ENCODE assay signal across 21 mouse cellular contexts in genomic region chr9:95541208-95541607, GRCm38 (mm10). TPM values are rescaled to one million over a fixed set of nuclear protein-coding genes. Genes with fewer than 3 reads are reported as not detected.
DNase-seq lines count a peak whose midpoint lies in the region; ATAC-seq and TF ChIP-seq lines count a peak whose summit lies in the region.
"Had no signal": no experiment of that assay in that cellular context is flagged by ENCODE, and none has a peak within 500 bp of the region (broad histone marks: within the 10 kb centered on the region; RNA-seq: fewer than 3 reads in every experiment).

No protein-coding gene starts in this region.

- H3K4me1 ChIP-seq in midbrain, embryonic 14.5 days (ENCODE audit: control insufficient read depth, insufficient read depth, low read length): no peaks in the 10 kb centered on the region
- H3K4me1 ChIP-seq in midbrain, embryonic 13.5 days (replicated peaks): no peaks in the 10 kb centered on the region
- peaks cover 12% of the 10 kb centered on the region for H3K4me1 ChIP-seq in liver, embryonic 12.5 days
- H3K4me1 ChIP-seq in liver, postnatal 0 days (ENCODE audit: insufficient read depth): peaks cover 12% of the 10 kb centered on the region; the same call in 1 of the 2 replicates
- H3K4me1 ChIP-seq: embryonic facial prominence, embryonic 10.5 days; embryonic facial prominence, embryonic 13.5 days; forebrain, embryonic 12.5 days; forebrain, embryonic 15.5 days; heart, embryonic 12.5 days; heart, embryonic 15.5 days; hindbrain, embryonic 10.5 days had no signal

- H3K36me3 ChIP-seq in midbrain, embryonic 14.5 days (ENCODE audit: control insufficient read depth, insufficient read depth, low read length): no peaks in the 10 kb centered on the region
- no peaks in the 10 kb centered on the region for H3K36me3 ChIP-seq in midbrain, embryonic 13.5 days
- no peaks in the 10 kb centered on the region for H3K36me3 ChIP-seq in liver, embryonic 12.5 days
- no peaks in the 10 kb centered on the region for H3K36me3 ChIP-seq in liver, postnatal 0 days (replicated peaks; ENCODE audit: insufficient read depth, low read length)
- H3K36me3 ChIP-seq: embryonic facial prominence, embryonic 10.5 days; embryonic facial prominence, embryonic 13.5 days; forebrain, embryonic 12.5 days; forebrain, embryonic 15.5 days; G1E; heart, embryonic 12.5 days; heart, embryonic 15.5 days; hindbrain, embryonic 10.5 days; hindbrain, embryonic 13.5 days had no signal

- TF ChIP-seq EP300 in liver, postnatal 0 days (IDR thresholded peaks at IDR 0.05; ENCODE audit: low read depth): no peak

- no peak overlapping the region for H3K4me2 ChIP-seq in midbrain, embryonic 14.5 days (ENCODE audit: low read length)
- no peak overlapping the region for H3K4me2 ChIP-seq in midbrain, embryonic 13.5 days (replicated peaks)
- H3K4me2 ChIP-seq in liver, embryonic 12.5 days: no peak overlapping the region
- H3K4me2 ChIP-seq in liver, postnatal 0 days (ENCODE audit: low read depth, low read length): no peak overlapping the region
- H3K4me2 ChIP-seq: embryonic facial prominence, embryonic 13.5 days; forebrain, embryonic 12.5 days; forebrain, embryonic 15.5 days; heart, embryonic 12.5 days; heart, embryonic 15.5 days; hindbrain, embryonic 13.5 days had no signal

- H3K9me3 ChIP-seq in midbrain, embryonic 14.5 days (ENCODE audit: control insufficient read depth, low read length): no peaks in the 10 kb centered on the region
- H3K9me3 ChIP-seq in midbrain, embryonic 13.5 days: no peaks in the 10 kb centered on the region
- no peaks in the 10 kb centered on the region for H3K9me3 ChIP-seq in liver, embryonic 12.5 days (replicated peaks)
- H3K9me3 ChIP-seq in liver, postnatal 0 days (ENCODE audit: low read length): no peaks in the 10 kb centered on the region
- H3K9me3 ChIP-seq: embryonic facial prominence, embryonic 10.5 days; embryonic facial prominence, embryonic 13.5 days; forebrain, embryonic 12.5 days; forebrain, embryonic 15.5 days; heart, embryonic 12.5 days; heart, embryonic 15.5 days; hindbrain, embryonic 10.5 days; hindbrain, embryonic 13.5 days had no signal

- no peak overlapping the region for H3K9ac ChIP-seq in midbrain, embryonic 14.5 days (replicated peaks; ENCODE audit: low read length)
- H3K9ac ChIP-seq in midbrain, embryonic 13.5 days (replicated peaks): no peak overlapping the region
- no peak overlapping the region for H3K9ac ChIP-seq in liver, embryonic 12.5 days
- H3K9ac ChIP-seq in liver, postnatal 0 days (replicated peaks): no peak overlapping the region
- H3K9ac ChIP-seq: embryonic facial prominence, embryonic 13.5 days; forebrain, embryonic 12.5 days; forebrain, embryonic 15.5 days; heart, embryonic 12.5 days; heart, embryonic 15.5 days had no signal

- H3K4me3 ChIP-seq in midbrain, embryonic 14.5 days (replicated peaks; ENCODE audit: low read depth, low read length): no peak overlapping the region
- H3K4me3 ChIP-seq in midbrain, embryonic 13.5 days (replicated peaks): no peak overlapping the region
- H3K4me3 ChIP-seq in liver, embryonic 12.5 days: no peak overlapping the region
- H3K4me3 ChIP-seq in liver, postnatal 0 days (ENCODE audit: low read depth, low read length): no peak overlapping the region
- H3K4me3 ChIP-seq: embryonic facial prominence, embryonic 10.5 days; embryonic facial prominence, embryonic 13.5 days; erythroblast, embryonic 14.5 days; forebrain, embryonic 12.5 days; forebrain, embryonic 15.5 days; heart, embryonic 12.5 days; heart, embryonic 15.5 days; hindbrain, embryonic 10.5 days; hindbrain, embryonic 13.5 days had no signal

- no peak overlapping the region for H3K27ac ChIP-seq in midbrain, embryonic 14.5 days (replicated peaks; ENCODE audit: low read depth, low read length)
- H3K27ac ChIP-seq in midbrain, embryonic 13.5 days: no peak overlapping the region
- peak overlapping the region; percentile 30; the same call in 1 of the 2 replicates for H3K27ac ChIP-seq in liver, embryonic 12.5 days
- H3K27ac ChIP-seq in liver, postnatal 0 days (ENCODE audit: low read depth): peak overlapping the region; percentile 50
- H3K27ac ChIP-seq: embryonic facial prominence, embryonic 10.5 days; embryonic facial prominence, embryonic 13.5 days; forebrain, embryonic 12.5 days; forebrain, embryonic 15.5 days; heart, embryonic 15.5 days; hindbrain, embryonic 10.5 days had no signal

- DNase-seq in midbrain, embryonic 14.5 days: peak; percentile 24
- peak; percentile 55 for DNase-seq in retina, postnatal 1 day
- no peak for DNase-seq in retina, embryonic 14.5 days (ENCODE audit: low spot score)
- no peak for DNase-seq in liver, postnatal 0 days
- no peak for DNase-seq in left cerebral cortex, postnatal 10 days (ENCODE audit: extremely low spot score in 1 of 2, low spot score in 2 of 2)
- no peak for DNase-seq in adrenal gland, postnatal 10 days
- DNase-seq: gastrocnemius, postnatal 25 days had no signal

- ATAC-seq in midbrain, embryonic 14.5 days (ENCODE audit: low FRiP score, low TSS enrichment): peak; percentile 34; the same call in 1 of the 2 replicates
- no peak for ATAC-seq in midbrain, embryonic 13.5 days
- no peak for ATAC-seq in liver, embryonic 12.5 days
- ATAC-seq in liver, postnatal 0 days: no peak
- ATAC-seq: forebrain, embryonic 15.5 days; hindbrain, embryonic 16.5 days had no signal

- no peak for TF ChIP-seq CTCF in liver, postnatal 0 days (IDR thresholded peaks at IDR 0.05; ENCODE audit: low read depth)

- intact Hi-C loops in left cerebral cortex, postnatal 10 days (cut with DNase I): no loop called here

- H3K27me3 ChIP-seq in midbrain, embryonic 14.5 days (ENCODE audit: control insufficient read depth, insufficient read depth, low read length): no peaks in the 10 kb centered on the region
- H3K27me3 ChIP-seq in midbrain, embryonic 13.5 days: no peaks in the 10 kb centered on the region
- H3K27me3 ChIP-seq in liver, embryonic 12.5 days (replicated peaks): peaks cover 9% of the 10 kb centered on the region; the same call in 1 of the 2 replicates
- no peaks in the 10 kb centered on the region for H3K27me3 ChIP-seq in liver, postnatal 0 days (ENCODE audit: insufficient read depth, low read length)
- H3K27me3 ChIP-seq: CH12.LX; forebrain, embryonic 12.5 days; forebrain, embryonic 15.5 days; heart, embryonic 12.5 days; heart, embryonic 15.5 days; hindbrain, embryonic 13.5 days had no signal

RNA-seq across cellular contexts. Expression of gene Paqr9, which starts 18.2 kb away (rescaled TPM):
- 4.7 and 6.0 TPM in 2 replicates for polyA plus RNA-seq in midbrain, embryonic 14.5 days (2014; fragmentation: Nextera tagmentation; extraction: Ambion mirVana)
- 1.8 and 1.9 TPM in 2 replicates for polyA plus RNA-seq in midbrain, embryonic 13.5 days (2015; fragmentation: Nextera tagmentation; extraction: Ambion mirVana)
- polyA plus RNA-seq in liver, embryonic 12.5 days (2016; fragmentation: Nextera tagmentation; extraction: Ambion mirVana): 14.2 and 14.3 TPM in 2 replicates
- 63.6 and 68.7 TPM in 2 replicates for polyA plus RNA-seq in liver, postnatal 0 days (2015; fragmentation: Nextera tagmentation; extraction: Ambion mirVana)
- total RNA-seq in left cerebral cortex, postnatal 10 days (2021): 10 to 100 TPM; 38.1 to 38.8 TPM
- 10 to 100 TPM; 21.5 to 27.4 TPM for total RNA-seq in adrenal gland, postnatal 10 days (2021)
- total RNA-seq: CH12.LX had no signal
- polyA plus RNA-seq: G1E had no signal

RNA-seq across cellular contexts. Expression of gene U2surp, which starts 29.4 kb away (rescaled TPM):
- polyA plus RNA-seq in midbrain, embryonic 14.5 days (2014; fragmentation: Nextera tagmentation; extraction: Ambion mirVana): 136 and 137 TPM in 2 replicates
- polyA plus RNA-seq in midbrain, embryonic 13.5 days (2015; fragmentation: Nextera tagmentation; extraction: Ambion mirVana): 153 and 172 TPM in 2 replicates
- 95.2 and 98.9 TPM in 2 replicates for polyA plus RNA-seq in liver, embryonic 12.5 days (2016; fragmentation: Nextera tagmentation; extraction: Ambion mirVana)
- 56.5 and 60.9 TPM in 2 replicates for polyA plus RNA-seq in liver, postnatal 0 days (2015; fragmentation: Nextera tagmentation; extraction: Ambion mirVana)
- total RNA-seq in left cerebral cortex, postnatal 10 days (2021): 10 to 100 TPM; 66.3 to 67.9 TPM
- total RNA-seq in adrenal gland, postnatal 10 days (2021): 10 to 100 TPM; 56.7 to 69.2 TPM

Comparison
In these comparisons a context has a peak if more than half of its experiments do, and no peak if none do; other contexts are left out.
1. DNase-seq: peak in midbrain, embryonic 14.5 days (single experiment) and retina, postnatal 1 day (single experiment); none in retina, embryonic 14.5 days (single experiment), liver, postnatal 0 days (single experiment), left cerebral cortex, postnatal 10 days (0 of 2) and adrenal gland, postnatal 10 days (single experiment).
2. H3K27ac ChIP-seq: peak in liver, embryonic 12.5 days (single experiment) and liver, postnatal 0 days (single experiment); none in midbrain, embryonic 14.5 days (single experiment) and midbrain, embryonic 13.5 days (single experiment).